ENCODE assay signal across 16 mouse cellular contexts in genomic region chr7:73745903-73746302, GRCm38 (mm10). TPM values are rescaled to one million over a fixed set of nuclear protein-coding genes. Genes with fewer than 3 reads are reported as not detected.
DNase-seq lines count a peak whose midpoint lies in the region; ATAC-seq lines count a peak whose summit lies in the region.
"Had no signal": no experiment of that assay in that cellular context is flagged by ENCODE, and none has a peak within 500 bp of the region (broad histone marks: within the 10 kb centered on the region; RNA-seq: fewer than 3 reads in every experiment).

No protein-coding gene starts in this region.

- H3K9me3 ChIP-seq in heart, embryonic 15.5 days (replicated peaks), result no peaks in the 10 kb centered on the region
- H3K9me3 ChIP-seq: midbrain, embryonic 15.5 days had no signal

- H3K4me3 ChIP-seq in heart, embryonic 15.5 days, result no peak overlapping the region
- H3K4me3 ChIP-seq: hindbrain, embryonic 10.5 days; midbrain, embryonic 15.5 days had no signal

- no peak for DNase-seq in heart, adult 8-10 months (ENCODE audit: low spot score)
- DNase-seq in gastrocnemius, adult 8-10 months (ENCODE audit: low spot score in 2 of 2), result peak; percentile 48 to 73
- DNase-seq in kidney, adult 9 months, result peak; percentile 72
- peak; percentile 73 for DNase-seq in lung, postnatal 36 days
- DNase-seq in layer of hippocampus, postnatal 14 days (ENCODE audit: low spot score in 2 of 2), result no peak
- DNase-seq in adrenal gland, postnatal 4 days (ENCODE audit: low spot score in 2 of 2), result no peak
- DNase-seq in adrenal gland, adult (ENCODE audit: inconsistent age in 2 of 2, low spot score in 1 of 2), result no peak
- DNase-seq: adrenal gland, postnatal 14 days; cerebellum, adult 11-12 months; right cerebral cortex, postnatal 25 days; thymus, adult 2 months had no signal

- WGBS in heart, embryonic 15.5 days, result 48% methylated on average over 5 of the region's 5 CpGs

- no peak overlapping the region for H3K9ac ChIP-seq in heart, embryonic 15.5 days
- H3K9ac ChIP-seq: liver, embryonic 14.5 days; midbrain, embryonic 15.5 days had no signal

- no peak overlapping the region for H3K4me2 ChIP-seq in heart, embryonic 15.5 days
- H3K4me2 ChIP-seq: midbrain, embryonic 15.5 days had no signal

- H3K36me3 ChIP-seq in heart, embryonic 15.5 days, result no peaks in the 10 kb centered on the region
- H3K36me3 ChIP-seq: hindbrain, embryonic 10.5 days; midbrain, embryonic 15.5 days had no signal

- H3K27me3 ChIP-seq in heart, embryonic 15.5 days, result no peaks in the 10 kb centered on the region; the same call in 1 of the 2 replicates
- H3K27me3 ChIP-seq: midbrain, embryonic 15.5 days had no signal

- ATAC-seq in heart, embryonic 15.5 days (replicated peaks; ENCODE audit: insufficient number of reproducible peaks, insufficient read depth, low FRiP score, low read depth), result no peak
- ATAC-seq: forebrain, embryonic 14.5 days; midbrain, embryonic 15.5 days had no signal

- peak overlapping the region; percentile 46; the same call in 1 of the 2 replicates for H3K27ac ChIP-seq in heart, embryonic 15.5 days
- H3K27ac ChIP-seq: hindbrain, embryonic 10.5 days; liver, embryonic 14.5 days; midbrain, embryonic 15.5 days had no signal

- H3K4me1 ChIP-seq in heart, embryonic 15.5 days (replicated peaks), result peaks cover 45% of the 10 kb centered on the region

RNA-seq across cellular contexts. Expression of gene Fam174b, which starts 5.8 kb away (rescaled TPM):
- 50.1 and 57.6 TPM in 2 replicates for polyA plus RNA-seq in heart, embryonic 15.5 days (2015; fragmentation: Nextera tagmentation; extraction: Ambion mirVana)
- 100 to 1,000 TPM; 200 to 214 (median 203) TPM for total RNA-seq in heart, adult 8-10 months (2022)
- 1 to 10 TPM; 2.2 to 3.8 (median 3.0) TPM for total RNA-seq in gastrocnemius, adult 8-10 months (2022)
- total RNA-seq in layer of hippocampus, postnatal 14 days (2021), result 10 to 100 TPM; 34.0 to 35.7 TPM
- total RNA-seq in adrenal gland, postnatal 4 days (2021), result 10 to 100 TPM; 14.2 to 20.3 TPM

Comparison
In these comparisons a context has a peak if more than half of its experiments do, and no peak if none do; other contexts are left out.
1. DNase-seq: peak in gastrocnemius, adult 8-10 months (2 of 2), kidney, adult 9 months (single experiment) and lung, postnatal 36 days (single experiment); none in heart, adult 8-10 months (single experiment), layer of hippocampus, postnatal 14 days (0 of 2), adrenal gland, postnatal 4 days (0 of 2) and adrenal gland, adult (0 of 2).
2. RNA of gene Fam174b, which starts 5.8 kb away (total RNA-seq): 200 to 214 TPM in heart, adult 8-10 months; 34.0 to 35.7 TPM in layer of hippocampus, postnatal 14 days, 14.2 to 20.3 TPM in adrenal gland, postnatal 4 days and 2.2 to 3.8 TPM in gastrocnemius, adult 8-10 months; every median in the first group is over 4 times any median in the second.